Mouse (Mus musculus): ENCODE data around the gene Lrp11. TPM values are rescaled to one million over a fixed set of nuclear protein-coding genes. Genes with fewer than 3 reads are reported as not detected.

The Lrp11 gene
- polyA plus RNA-seq (2015; fragmentation: Nextera tagmentation; extraction: Ambion mirVana), result 4.0 and 4.2 TPM in 2 replicates

- Histone ChIP-seq H3K36me3 (ENCODE audit: control insufficient read depth, insufficient read depth) (no peaks in the 10 kb centered on the region), H3K27ac (ENCODE audit: low read depth, low read length) (no peak within 1 kb of the TSS), H3K27me3 (replicated peaks; ENCODE audit: control insufficient read depth, insufficient read depth, low read length) (peaks cover 4% of the 10 kb centered on the region; the same call in 1 of the 2 replicates), H3K9me3 (ENCODE audit: control insufficient read depth) (no peaks in the 10 kb centered on the region), H3K4me2 (replicated peaks; ENCODE audit: low read depth) (peak within 1 kb of the TSS; percentile 100), H3K4me1 (replicated peaks; ENCODE audit: control insufficient read depth, insufficient read depth, low read length) (peaks cover 8% of the 10 kb centered on the region; the same call in 1 of the 2 replicates), H3K9ac (ENCODE audit: low read depth, low read length) (peak within 1 kb of the TSS; percentile 34; the same call in 1 of the 2 replicates), H3K4me3 (ENCODE audit: low read depth, low read length) (peak within 1 kb of the TSS; percentile 69)
- peak; percentile 97 for ATAC-seq
- TF ChIP-seq CTCF (IDR thresholded peaks at IDR 0.05; ENCODE audit: low read depth), result peak; percentile 20; the same call in 1 of the 2 replicates
- WGBS, result 0% methylated on average over 71 of the region's 76 CpGs
Observed at GRCm38 (mm10) chr10:7589592-7590233, at the start of gene Lrp11. Gene Lrp11, plus strand, starts transcription at chr10:7589800.

- H3K9ac ChIP-seq (ENCODE audit: low read depth, low read length), result no peak overlapping the region
- H3K27me3 ChIP-seq (replicated peaks; ENCODE audit: control insufficient read depth, insufficient read depth, low read length), result no peaks in the 10 kb centered on the region
- no peaks in the 10 kb centered on the region for H3K4me1 ChIP-seq (replicated peaks; ENCODE audit: control insufficient read depth, insufficient read depth, low read length)
- ATAC-seq, result no peak
- H3K27ac ChIP-seq (ENCODE audit: low read depth, low read length), result no peak overlapping the region
- H3K4me2 ChIP-seq (replicated peaks; ENCODE audit: low read depth), result no peak overlapping the region
- no peak overlapping the region for H3K4me3 ChIP-seq (ENCODE audit: low read depth, low read length)
- no peaks in the 10 kb centered on the region for H3K9me3 ChIP-seq (ENCODE audit: control insufficient read depth)
- TF ChIP-seq CTCF (IDR thresholded peaks at IDR 0.05; ENCODE audit: low read depth), result peak; percentile 66
- no peaks in the 10 kb centered on the region for H3K36me3 ChIP-seq (ENCODE audit: control insufficient read depth, insufficient read depth)
Observed at GRCm38 (mm10) chr10:7578002-7578401, 11.6 kb upstream of the Lrp11 start.

GRCm38 (mm10) chr10:7581401-7581800, 8.2 kb upstream of the Lrp11 start:
- Histone ChIP-seq H3K36me3 (ENCODE audit: control insufficient read depth, insufficient read depth) (no peaks in the 10 kb centered on the region), H3K9ac (ENCODE audit: low read depth, low read length) (no peak overlapping the region), H3K4me3 (ENCODE audit: low read depth, low read length) (no peak overlapping the region), H3K27me3 (replicated peaks; ENCODE audit: control insufficient read depth, insufficient read depth, low read length) (no peaks in the 10 kb centered on the region), H3K4me1 (replicated peaks; ENCODE audit: control insufficient read depth, insufficient read depth, low read length) (no peaks in the 10 kb centered on the region), H3K27ac (ENCODE audit: low read depth, low read length) (no peak overlapping the region), H3K9me3 (ENCODE audit: control insufficient read depth) (no peaks in the 10 kb centered on the region), H3K4me2 (replicated peaks; ENCODE audit: low read depth) (no peak overlapping the region)
- ATAC-seq, result no peak
- no peak for TF ChIP-seq CTCF (IDR thresholded peaks at IDR 0.05; ENCODE audit: low read depth)
- 81% methylated on average over 2 of the region's 2 CpGs for WGBS

- Histone ChIP-seq H3K27me3 (replicated peaks; ENCODE audit: control insufficient read depth, insufficient read depth, low read length) (no peaks in the 10 kb centered on the region), H3K27ac (ENCODE audit: low read depth, low read length) (no peak overlapping the region), H3K4me3 (ENCODE audit: low read depth, low read length) (no peak overlapping the region), H3K4me2 (replicated peaks; ENCODE audit: low read depth) (no peak overlapping the region), H3K36me3 (ENCODE audit: control insufficient read depth, insufficient read depth) (no peaks in the 10 kb centered on the region), H3K9ac (ENCODE audit: low read depth, low read length) (no peak overlapping the region), H3K9me3 (ENCODE audit: control insufficient read depth) (no peaks in the 10 kb centered on the region), H3K4me1 (replicated peaks; ENCODE audit: control insufficient read depth, insufficient read depth, low read length) (no peaks in the 10 kb centered on the region)
- no peak for TF ChIP-seq CTCF (IDR thresholded peaks at IDR 0.05; ENCODE audit: low read depth)
- ATAC-seq, result no peak
- WGBS, result 20% methylated on average over 11 of the region's 11 CpGs
Observed at GRCm38 (mm10) chr10:7582157-7582890, 7.3 kb upstream of the Lrp11 start.

- Histone ChIP-seq H3K9me3 (ENCODE audit: control insufficient read depth) (no peaks in the 10 kb centered on the region), H3K4me3 (ENCODE audit: low read depth, low read length) (no peak overlapping the region), H3K9ac (ENCODE audit: low read depth, low read length) (no peak overlapping the region), H3K36me3 (ENCODE audit: control insufficient read depth, insufficient read depth) (no peaks in the 10 kb centered on the region), H3K27ac (ENCODE audit: low read depth, low read length) (no peak overlapping the region), H3K27me3 (replicated peaks; ENCODE audit: control insufficient read depth, insufficient read depth, low read length) (no peaks in the 10 kb centered on the region), H3K4me2 (replicated peaks; ENCODE audit: low read depth) (no peak overlapping the region), H3K4me1 (replicated peaks; ENCODE audit: control insufficient read depth, insufficient read depth, low read length) (no peaks in the 10 kb centered on the region)
- TF ChIP-seq CTCF (IDR thresholded peaks at IDR 0.05; ENCODE audit: low read depth), result no peak
- 42% methylated on average over 7 of the region's 7 CpGs for whole genome bisulfite sequencing
- ATAC-seq, result no peak
Observed at GRCm38 (mm10) chr10:7582891-7583557, 6.6 kb upstream of the Lrp11 start.

GRCm38 (mm10) chr10:7586771-7587170, 2.8 kb upstream of the Lrp11 start:
- WGBS, result 70% methylated on average over 2 of the region's 2 CpGs
- no peak overlapping the region for H3K4me2 ChIP-seq (replicated peaks; ENCODE audit: low read depth)
- H3K27ac ChIP-seq (ENCODE audit: low read depth, low read length), result no peak overlapping the region
- H3K27me3 ChIP-seq (replicated peaks; ENCODE audit: control insufficient read depth, insufficient read depth, low read length), result peaks cover 4% of the 10 kb centered on the region; the same call in 1 of the 2 replicates
- H3K9ac ChIP-seq (ENCODE audit: low read depth, low read length), result no peak overlapping the region
- TF ChIP-seq CTCF (IDR thresholded peaks at IDR 0.05; ENCODE audit: low read depth), result no peak
- H3K4me3 ChIP-seq (ENCODE audit: low read depth, low read length), result no peak overlapping the region
- H3K4me1 ChIP-seq (replicated peaks; ENCODE audit: control insufficient read depth, insufficient read depth, low read length), result peaks cover 8% of the 10 kb centered on the region; the same call in 1 of the 2 replicates
- no peak for ATAC-seq
- no peaks in the 10 kb centered on the region for H3K9me3 ChIP-seq (ENCODE audit: control insufficient read depth)
- H3K36me3 ChIP-seq (ENCODE audit: control insufficient read depth, insufficient read depth), result no peaks in the 10 kb centered on the region
